Mouse (Mus musculus): ENCODE results near the gene Tpt1.
"Not testable (repeated sequence)": the region's sequence is repeated elsewhere in the genome, so short reads cannot be mapped to it uniquely, and the experiment has no call there.

Tpt1 gene

DNA sequence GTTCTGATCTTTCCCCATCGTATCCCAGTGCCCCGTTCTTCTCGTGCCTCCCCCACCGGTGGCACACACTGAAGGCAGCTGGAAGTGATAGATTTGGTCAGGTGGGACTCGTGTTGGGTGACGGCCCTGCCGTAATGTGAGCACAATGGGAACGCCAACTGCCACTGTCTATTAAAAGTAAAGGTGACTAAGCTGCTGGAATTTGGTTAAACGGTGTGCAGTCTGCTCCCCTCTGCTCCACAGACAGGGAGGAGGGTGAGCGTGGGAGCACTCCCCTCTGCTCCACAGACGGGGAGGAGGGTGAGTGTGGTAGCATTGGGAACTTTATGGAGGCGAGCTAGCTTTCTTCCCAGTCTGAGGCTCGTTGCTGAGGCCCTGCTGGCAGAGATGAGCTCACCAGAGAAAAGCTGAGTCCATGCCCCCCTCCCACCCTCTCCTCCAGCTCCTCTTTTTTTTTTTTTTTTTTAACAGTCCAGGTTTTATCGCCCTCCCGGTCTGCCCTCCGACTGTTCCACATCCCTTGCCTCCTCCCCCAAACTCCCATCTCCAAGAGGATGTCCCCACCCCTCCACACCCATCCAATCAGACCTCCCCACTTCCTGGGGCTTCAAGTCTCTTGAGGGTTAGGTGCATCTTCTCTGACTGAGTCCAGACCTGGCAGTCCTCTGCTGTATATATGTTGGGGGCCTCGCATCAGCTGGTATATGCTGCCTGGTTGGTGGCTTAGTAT, 10.5 kb downstream of the Tpt1 start:
- H3K27me3 ChIP-seq (ENCODE audit: control insufficient read depth, insufficient read depth, low read length, poor library complexity, severe bottlenecking) = no peaks in the 10 kb centered on the region
- no peak for DNase-seq (ENCODE audit: low read depth, low spot score)
- 0 out of 2 replicates have a peak, but pooled peaks cover 4% of the 10 kb centered on the region for H3K36me3 ChIP-seq (ENCODE audit: control insufficient read depth, insufficient read depth, low read length, poor library complexity, severe bottlenecking)

DNA sequence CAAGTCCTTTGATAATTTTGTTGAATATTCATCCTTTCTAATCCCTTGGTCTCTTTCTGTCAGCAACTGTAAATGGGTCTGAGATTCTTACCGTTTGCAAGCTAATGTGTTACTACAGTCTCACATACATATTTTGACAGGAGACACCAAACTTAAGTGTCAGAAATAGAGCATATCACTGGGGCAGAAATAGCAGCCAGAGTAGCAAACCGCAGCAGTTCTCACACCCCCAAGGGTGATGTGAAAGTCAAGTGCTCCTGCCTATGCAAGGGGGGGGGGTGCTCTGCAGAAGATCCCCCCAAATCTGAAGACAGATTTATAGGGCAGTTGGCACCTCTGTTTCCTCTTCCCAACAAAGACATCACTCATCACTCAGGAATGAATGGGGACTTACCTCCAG, 13.3 kb downstream of the Tpt1 start:
- no peak for DNase-seq (ENCODE audit: low read depth, low spot score)
- no peaks in the 10 kb centered on the region for H3K36me3 ChIP-seq (ENCODE audit: control insufficient read depth, insufficient read depth, low read length, poor library complexity, severe bottlenecking)
- H3K27me3 ChIP-seq (ENCODE audit: control insufficient read depth, insufficient read depth, low read length, poor library complexity, severe bottlenecking) = no peaks in the 10 kb centered on the region

DNA sequence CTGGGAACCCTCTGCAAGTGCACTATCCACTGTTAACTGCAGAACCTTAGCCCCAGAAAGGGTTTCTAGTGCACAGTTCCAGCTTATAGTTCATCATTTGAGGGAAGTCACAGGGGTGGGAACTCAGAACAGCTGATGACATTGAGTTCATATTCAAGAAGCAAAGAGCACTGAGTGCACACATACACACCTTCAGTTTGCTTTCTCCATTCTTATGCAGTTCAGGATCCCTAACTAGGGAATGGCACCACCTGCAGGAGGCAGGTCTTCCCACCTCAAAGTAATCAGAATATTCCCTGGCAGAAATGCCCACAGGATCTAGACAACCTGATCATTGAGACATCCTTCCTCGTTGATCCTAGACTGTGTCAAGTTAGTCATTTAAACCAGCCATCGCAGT, 14.7 kb downstream of the Tpt1 start:
- no peaks in the 10 kb centered on the region for H3K36me3 ChIP-seq (ENCODE audit: control insufficient read depth, insufficient read depth, low read length, poor library complexity, severe bottlenecking)
- no peak for DNase-seq (ENCODE audit: low read depth, low spot score)
- H3K27me3 ChIP-seq (ENCODE audit: control insufficient read depth, insufficient read depth, low read length, poor library complexity, severe bottlenecking) = no peaks in the 10 kb centered on the region

DNA sequence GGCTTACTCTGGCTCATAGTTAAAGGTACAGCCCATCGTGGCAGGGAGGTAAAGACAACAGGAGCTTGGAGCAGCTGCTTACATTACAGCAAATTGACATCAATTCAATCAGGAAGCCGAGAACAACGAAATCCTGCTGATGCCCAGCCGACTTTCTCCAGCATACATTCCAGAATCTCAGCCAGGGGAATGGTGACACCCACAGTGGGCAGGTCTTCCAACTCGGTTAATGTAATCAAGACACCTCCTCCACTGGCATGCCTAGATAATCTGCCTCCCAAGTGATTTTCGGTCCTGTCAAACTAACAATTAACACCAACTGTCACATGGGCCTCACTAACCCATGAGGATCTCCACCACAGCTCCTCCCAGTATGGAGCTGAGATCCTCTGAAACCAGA, 17.8 kb downstream of the Tpt1 start:
- no peaks in the 10 kb centered on the region for H3K27me3 ChIP-seq (ENCODE audit: control insufficient read depth, insufficient read depth, low read length, poor library complexity, severe bottlenecking)
- H3K36me3 ChIP-seq (ENCODE audit: control insufficient read depth, insufficient read depth, low read length, poor library complexity, severe bottlenecking) = no peaks in the 10 kb centered on the region
- DNase-seq (ENCODE audit: low read depth, low spot score) = no peak

DNA sequence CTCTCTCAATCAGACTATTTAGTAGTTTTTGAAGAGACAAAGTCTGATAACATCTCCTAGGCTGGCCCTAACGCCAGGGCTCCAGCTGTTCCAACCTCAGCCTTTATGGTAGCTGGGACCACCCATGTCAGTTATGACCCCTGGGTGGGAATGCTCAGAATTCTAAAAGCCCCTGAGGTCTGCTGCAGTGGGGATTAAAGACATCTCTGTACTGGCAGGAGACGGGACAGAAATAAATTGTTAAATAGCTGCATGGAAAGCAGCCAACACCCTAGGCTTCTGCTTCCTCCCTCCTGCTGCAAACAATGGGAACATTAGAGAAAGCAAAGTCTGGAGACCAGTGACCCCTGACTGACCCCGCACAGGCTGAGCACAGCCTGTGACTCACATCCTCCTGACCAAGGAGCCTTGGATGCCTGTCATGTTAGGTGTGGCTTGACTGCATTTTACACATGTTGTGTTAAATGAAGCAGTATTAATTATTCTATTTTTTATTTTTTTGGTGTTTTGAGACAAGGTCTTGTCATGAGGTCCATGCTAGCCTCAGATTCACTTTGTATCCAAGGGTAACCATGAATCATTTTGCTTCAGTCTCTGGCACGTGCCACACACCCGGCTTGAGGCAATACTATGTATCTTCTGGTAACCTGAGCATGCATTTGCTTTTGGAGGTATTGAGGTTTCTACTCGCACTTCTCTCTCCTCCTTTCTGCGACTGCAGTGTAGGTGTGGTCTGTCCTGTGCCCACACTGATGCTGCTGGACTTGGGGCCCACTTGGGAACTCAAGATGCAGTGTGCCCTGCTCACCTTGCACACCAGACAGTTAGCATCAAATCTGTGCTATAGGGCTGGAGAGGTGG, 18.9 kb downstream of the Tpt1 start:
- no peak for DNase-seq (ENCODE audit: low read depth, low spot score)
- Histone ChIP-seq H3K36me3 (ENCODE audit: control insufficient read depth, insufficient read depth, low read length, poor library complexity, severe bottlenecking) (no peaks in the 10 kb centered on the region), H3K27me3 (ENCODE audit: control insufficient read depth, insufficient read depth, low read length, poor library complexity, severe bottlenecking) (no peaks in the 10 kb centered on the region; the same call in 1 of the 2 replicates)

DNA sequence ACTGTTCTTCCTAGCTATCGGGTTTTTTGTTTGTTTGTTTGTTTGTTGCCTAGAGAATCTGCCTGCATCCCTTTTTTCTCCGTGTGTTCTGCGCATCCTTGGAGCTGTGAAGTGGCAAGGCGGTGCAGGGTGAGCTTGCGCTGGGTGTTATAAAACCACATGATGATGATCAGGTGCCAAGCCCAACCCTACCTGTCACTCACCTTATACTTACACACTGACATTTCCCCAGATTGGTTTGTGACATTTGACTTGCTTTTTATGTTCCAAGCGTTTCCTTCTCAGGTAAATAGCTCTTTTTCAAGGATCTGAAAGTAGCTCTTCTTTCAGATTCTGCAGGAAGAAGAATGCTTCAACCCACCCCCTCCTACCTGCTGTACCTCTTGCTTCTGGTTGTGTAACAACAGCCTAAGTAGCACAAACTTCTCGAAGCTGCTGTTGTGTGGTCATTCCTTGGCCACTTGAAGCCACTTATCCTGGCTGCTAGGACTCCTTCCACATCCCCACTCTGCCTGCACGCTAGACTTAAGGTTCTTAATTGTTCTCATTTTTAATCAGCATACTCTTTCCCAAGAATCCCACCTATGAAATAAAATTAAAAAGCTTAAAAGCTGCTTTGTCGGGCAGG, 21.9 kb downstream of the Tpt1 start:
- H3K36me3 ChIP-seq (ENCODE audit: control insufficient read depth, insufficient read depth, low read length, poor library complexity, severe bottlenecking) = no peaks in the 10 kb centered on the region
- no peak for DNase-seq (ENCODE audit: low read depth, low spot score)
- no peaks in the 10 kb centered on the region; the same call in 1 of the 2 replicates for H3K27me3 ChIP-seq (ENCODE audit: control insufficient read depth, insufficient read depth, low read length, poor library complexity, severe bottlenecking)

DNA sequence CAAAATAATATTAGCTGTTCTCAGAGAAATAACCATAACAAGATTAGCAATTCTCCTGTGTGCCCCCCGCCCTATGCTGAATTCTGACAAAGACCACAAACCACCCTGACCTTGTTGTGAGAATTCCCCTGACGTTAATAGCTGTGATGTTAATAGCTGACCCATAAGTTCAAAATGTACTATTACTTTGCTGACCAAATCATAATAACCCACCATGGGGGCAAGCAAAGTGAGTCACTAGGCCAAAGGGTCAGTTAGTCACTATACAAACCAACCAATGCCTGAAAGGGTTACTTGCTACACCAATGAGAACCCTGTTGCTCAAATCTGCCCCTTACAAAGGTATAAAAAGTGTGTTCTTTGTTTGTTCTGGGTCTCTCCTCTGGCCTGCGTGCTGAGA, 23.1 kb downstream of the Tpt1 start:
- not testable (repeated sequence) for H3K27me3 ChIP-seq (ENCODE audit: control insufficient read depth, insufficient read depth, low read length, poor library complexity, severe bottlenecking); DNase-seq (ENCODE audit: low read depth, low spot score); H3K36me3 ChIP-seq (ENCODE audit: control insufficient read depth, insufficient read depth, low read length, poor library complexity, severe bottlenecking)

DNA sequence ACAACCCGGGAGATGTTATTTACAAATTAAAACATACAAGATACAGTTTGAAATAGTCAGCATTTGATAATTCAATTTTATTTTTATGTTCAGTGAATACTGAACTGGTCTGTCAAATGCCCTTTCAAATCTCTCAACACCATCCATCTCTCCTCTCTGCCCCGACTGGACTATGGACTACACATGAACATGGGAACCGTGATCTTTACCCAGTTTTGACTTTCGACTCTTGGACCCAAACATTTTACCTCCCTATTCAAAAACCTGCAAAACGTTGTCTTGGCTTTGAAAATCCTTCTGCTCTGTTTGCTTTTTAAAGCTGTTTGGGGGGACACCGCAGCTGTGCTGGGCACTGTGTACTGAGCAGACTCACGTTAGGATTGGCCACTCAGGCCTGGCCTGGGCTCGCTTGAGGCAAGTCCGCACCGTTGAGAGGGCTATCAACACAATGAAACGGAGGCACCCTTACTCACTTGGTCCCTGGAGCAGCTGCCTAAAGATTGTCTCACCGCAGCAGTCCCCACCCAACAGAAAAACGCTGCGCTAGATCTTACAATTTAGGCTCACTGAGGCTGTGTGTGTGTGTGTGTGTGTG, 25.0 kb downstream of the Tpt1 start:
- no peak for DNase-seq (ENCODE audit: low read depth, low spot score)
- Histone ChIP-seq H3K27me3 (ENCODE audit: control insufficient read depth, insufficient read depth, low read length, poor library complexity, severe bottlenecking) (no peaks in the 10 kb centered on the region; the same call in 1 of the 2 replicates), H3K36me3 (ENCODE audit: control insufficient read depth, insufficient read depth, low read length, poor library complexity, severe bottlenecking) (no peaks in the 10 kb centered on the region)

DNA sequence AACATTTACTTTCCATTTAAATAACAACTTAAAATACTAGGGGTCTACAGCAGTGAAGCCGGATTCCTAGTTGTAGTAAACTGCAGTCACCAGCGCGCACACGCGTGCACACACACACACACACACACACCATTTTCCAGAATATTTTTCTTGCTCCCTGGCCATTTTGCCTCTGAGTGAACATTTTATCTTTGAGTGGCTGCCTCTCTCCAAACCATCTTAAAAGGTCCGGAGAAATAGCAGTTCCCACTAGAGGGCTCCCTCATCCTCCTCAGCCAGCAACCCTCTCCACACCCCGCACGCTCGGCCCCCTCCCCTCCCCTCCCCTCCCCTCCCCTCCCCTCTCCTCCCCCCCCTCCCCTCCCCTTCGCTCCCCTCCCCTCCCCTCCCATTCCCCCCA, 25.7 kb downstream of the Tpt1 start:
- no peaks in the 10 kb centered on the region; the same call in 1 of the 2 replicates for H3K27me3 ChIP-seq (ENCODE audit: control insufficient read depth, insufficient read depth, low read length, poor library complexity, severe bottlenecking)
- DNase-seq (ENCODE audit: low read depth, low spot score) = peak; percentile 54
- no peaks in the 10 kb centered on the region for H3K36me3 ChIP-seq (ENCODE audit: control insufficient read depth, insufficient read depth, low read length, poor library complexity, severe bottlenecking)

DNA sequence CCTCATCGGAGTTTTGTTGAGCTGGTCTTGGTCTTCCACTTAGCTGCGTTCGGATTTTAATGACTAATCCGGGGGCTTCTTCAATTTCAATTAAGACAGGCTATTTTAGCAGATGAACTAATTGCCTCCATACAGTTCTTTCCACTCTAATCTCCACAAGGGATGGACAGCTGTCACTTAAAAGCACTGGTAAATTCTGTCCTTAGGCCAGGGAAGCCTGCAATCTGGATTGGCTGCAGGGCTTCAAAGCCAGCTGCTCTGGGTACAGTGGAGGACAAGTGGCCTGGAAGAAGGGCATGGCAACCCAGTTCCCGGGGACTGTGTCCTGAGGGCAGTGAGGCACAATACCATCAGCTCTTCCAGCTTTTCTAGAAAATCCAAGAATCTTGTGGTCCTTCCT, 26.2 kb downstream of the Tpt1 start:
- Histone ChIP-seq H3K27me3 (ENCODE audit: control insufficient read depth, insufficient read depth, low read length, poor library complexity, severe bottlenecking) (no peaks in the 10 kb centered on the region; the same call in 1 of the 2 replicates), H3K36me3 (ENCODE audit: control insufficient read depth, insufficient read depth, low read length, poor library complexity, severe bottlenecking) (no peaks in the 10 kb centered on the region)
- DNase-seq (ENCODE audit: low read depth, low spot score) = no peak

DNA sequence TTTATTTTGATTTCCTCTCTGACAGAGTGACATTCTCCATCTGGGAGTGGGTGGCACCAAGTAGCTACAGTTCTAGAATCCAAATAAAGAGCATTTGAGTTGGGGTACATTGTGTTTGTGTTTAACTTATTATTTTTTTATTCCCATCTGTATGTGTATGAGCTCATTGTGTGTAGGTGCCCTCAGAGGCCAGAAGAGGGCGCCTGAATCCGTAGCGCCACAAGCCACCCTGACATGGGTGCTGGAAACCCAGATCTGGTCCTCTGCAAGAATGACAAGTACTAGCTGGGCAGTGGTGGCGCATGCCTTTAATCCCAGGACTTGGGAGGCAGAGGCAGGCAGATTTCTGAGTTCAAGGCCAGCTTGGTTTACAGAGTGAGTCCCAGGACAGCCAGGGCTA, 26.9 kb downstream of the Tpt1 start:
- H3K36me3 ChIP-seq (ENCODE audit: control insufficient read depth, insufficient read depth, low read length, poor library complexity, severe bottlenecking) = no peaks in the 10 kb centered on the region
- no peak for DNase-seq (ENCODE audit: low read depth, low spot score)
- no peaks in the 10 kb centered on the region; the same call in 1 of the 2 replicates for H3K27me3 ChIP-seq (ENCODE audit: control insufficient read depth, insufficient read depth, low read length, poor library complexity, severe bottlenecking)

DNA sequence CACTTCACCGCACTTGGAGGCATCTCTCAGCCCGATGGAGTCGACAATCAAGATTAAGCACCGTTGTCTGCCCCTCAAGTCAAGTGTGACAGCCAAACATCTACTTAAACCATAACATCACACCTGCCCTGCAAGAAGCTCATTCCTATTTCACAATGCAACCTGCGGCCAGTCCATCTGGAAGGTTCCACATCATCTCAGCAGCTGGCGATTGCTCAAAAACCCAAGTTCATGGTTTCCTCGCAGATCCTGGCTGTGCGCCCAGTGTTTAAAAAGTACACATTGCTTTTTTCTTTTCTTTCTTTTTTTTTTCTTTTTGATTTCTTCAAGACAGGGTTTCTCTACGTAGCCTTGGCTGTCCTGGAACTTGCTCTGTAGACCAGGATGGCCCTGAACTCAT, 28.7 kb downstream of the Tpt1 start:
- no peak for DNase-seq (ENCODE audit: low read depth, low spot score)
- no peaks in the 10 kb centered on the region; the same call in 1 of the 2 replicates for H3K27me3 ChIP-seq (ENCODE audit: control insufficient read depth, insufficient read depth, low read length, poor library complexity, severe bottlenecking)
- no peaks in the 10 kb centered on the region for H3K36me3 ChIP-seq (ENCODE audit: control insufficient read depth, insufficient read depth, low read length, poor library complexity, severe bottlenecking)

DNA sequence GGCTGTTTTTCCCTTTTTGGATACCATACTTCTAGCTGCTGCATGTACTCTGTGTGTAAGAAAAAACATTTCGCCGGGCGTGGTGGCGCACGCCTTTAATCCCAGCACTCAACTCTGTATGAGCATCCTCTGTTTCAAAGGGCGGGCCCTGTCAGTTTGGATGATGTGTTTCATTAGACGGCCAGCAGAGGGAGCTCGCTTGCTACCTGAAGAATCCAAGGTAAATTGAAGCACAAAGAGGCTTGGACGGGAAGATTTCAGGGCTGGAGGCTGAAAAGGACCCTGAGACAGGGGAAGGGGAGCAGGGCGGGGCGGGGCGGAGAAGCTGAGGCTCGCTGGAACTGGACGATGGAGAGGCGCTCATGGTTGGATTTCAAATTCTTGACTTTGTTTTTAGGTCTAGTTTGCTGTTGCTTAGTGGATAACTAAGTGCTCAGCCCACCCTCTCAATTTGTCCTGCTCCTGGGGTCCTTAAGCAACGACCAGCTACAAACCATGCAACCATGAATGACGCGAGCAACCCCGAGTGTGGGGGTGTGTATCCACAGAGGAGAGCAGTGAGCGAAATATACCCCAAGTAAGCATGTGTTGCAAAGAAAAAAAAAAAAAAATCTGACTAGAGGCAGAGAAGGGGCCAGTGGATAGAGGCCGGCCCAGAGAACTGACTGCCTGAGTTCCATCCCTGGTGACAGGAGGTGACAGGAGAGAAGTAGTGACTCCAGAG, 31.6 kb downstream of the Tpt1 start:
- Histone ChIP-seq H3K27me3 (ENCODE audit: control insufficient read depth, insufficient read depth, low read length, poor library complexity, severe bottlenecking) (no peaks in the 10 kb centered on the region; the same call in 1 of the 2 replicates), H3K36me3 (ENCODE audit: control insufficient read depth, insufficient read depth, low read length, poor library complexity, severe bottlenecking) (no peaks in the 10 kb centered on the region)
- peak; percentile 79 for DNase-seq (ENCODE audit: low read depth, low spot score)

DNA sequence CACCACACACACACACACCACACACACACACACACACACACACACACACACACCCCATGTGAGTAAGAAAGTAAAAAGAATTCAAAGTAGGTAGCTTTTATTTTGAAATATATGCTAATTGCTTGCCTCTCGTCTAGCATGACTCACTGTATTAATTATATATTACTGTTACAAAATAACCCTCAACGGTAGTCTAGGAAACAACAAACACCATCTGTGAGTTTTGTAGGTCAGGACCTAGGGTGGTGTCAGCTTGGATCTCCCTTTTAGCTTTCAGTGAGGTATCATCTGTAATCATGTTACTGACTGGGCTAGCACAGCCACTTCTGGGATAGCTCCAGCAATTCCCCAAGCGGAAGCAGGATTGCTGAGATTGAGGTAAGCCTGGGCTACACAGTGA, 32.4 kb downstream of the Tpt1 start:
- DNase-seq (ENCODE audit: low read depth, low spot score) = no peak
- Histone ChIP-seq H3K27me3 (ENCODE audit: control insufficient read depth, insufficient read depth, low read length, poor library complexity, severe bottlenecking) (no peaks in the 10 kb centered on the region; the same call in 1 of the 2 replicates), H3K36me3 (ENCODE audit: control insufficient read depth, insufficient read depth, low read length, poor library complexity, severe bottlenecking) (no peaks in the 10 kb centered on the region)

All from splenic B cell, adult 2 months (primary cell).